Mouse (Mus musculus) kidney, postnatal 4 days (tissue): Measurements from ENCODE around the gene Cdh15.

Experiments
- DNase-seq, 2 experiments: peaks; one replicate each; pipeline ENCODE4 v3.0.0; 2021; ENCODE audit warnings: mixed read lengths in 2 of 2

The Cdh15 gene

GRCm38 (mm10) chr8:122897200-122897599 is 49.4 kb downstream of the Cdh15 start:
- DNase-seq: no peak

DNA sequence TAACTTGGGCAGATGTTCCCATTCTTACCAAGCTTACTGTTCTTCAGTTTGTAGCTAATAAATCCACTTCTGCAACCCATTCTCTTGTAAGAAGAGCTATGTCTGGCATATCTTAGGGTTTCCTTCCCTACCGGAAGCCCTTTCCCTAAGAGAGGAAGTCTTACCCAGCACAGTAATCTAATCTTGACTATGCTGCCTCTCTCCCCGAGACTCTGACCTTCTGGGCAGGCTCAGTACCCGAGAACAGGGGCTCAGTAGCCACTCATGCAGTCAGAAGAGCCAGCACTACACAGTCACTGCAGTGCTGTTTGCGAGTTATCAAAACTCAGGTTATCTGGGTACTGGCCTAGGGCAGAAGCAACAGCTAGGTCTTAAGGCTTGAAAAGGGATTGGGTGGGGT is 50.3 kb downstream of the Cdh15 start:
- DNase-seq: no peak

- no peak for DNase-seq
Measured at GRCm38 (mm10) chr8:122898473-122898872, 50.7 kb downstream of the Cdh15 start.

DNA sequence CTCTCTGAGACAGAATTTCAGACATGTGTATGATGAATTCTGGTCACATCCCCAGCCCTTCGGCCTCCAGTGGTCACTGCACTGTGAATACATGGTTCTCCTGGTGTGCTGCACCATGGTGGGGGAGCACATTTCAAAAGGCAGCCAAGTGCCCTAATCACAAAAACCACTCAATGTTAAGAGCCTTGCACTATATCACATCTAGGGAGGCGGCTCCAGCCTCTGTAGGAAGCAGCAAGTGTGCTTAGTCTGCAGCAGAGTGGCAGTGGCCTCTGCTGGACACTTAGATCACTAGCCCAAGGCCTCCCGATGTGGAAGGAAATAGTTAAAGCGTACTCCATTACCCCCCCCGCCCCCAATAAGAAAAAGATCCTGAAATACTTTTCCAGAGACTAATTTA is 51.3 kb downstream of the Cdh15 start:
- no peak for DNase-seq

- DNase-seq: no peak
Measured at GRCm38 (mm10) chr8:122901476-122901875, 53.7 kb downstream of the Cdh15 start.

DNA sequence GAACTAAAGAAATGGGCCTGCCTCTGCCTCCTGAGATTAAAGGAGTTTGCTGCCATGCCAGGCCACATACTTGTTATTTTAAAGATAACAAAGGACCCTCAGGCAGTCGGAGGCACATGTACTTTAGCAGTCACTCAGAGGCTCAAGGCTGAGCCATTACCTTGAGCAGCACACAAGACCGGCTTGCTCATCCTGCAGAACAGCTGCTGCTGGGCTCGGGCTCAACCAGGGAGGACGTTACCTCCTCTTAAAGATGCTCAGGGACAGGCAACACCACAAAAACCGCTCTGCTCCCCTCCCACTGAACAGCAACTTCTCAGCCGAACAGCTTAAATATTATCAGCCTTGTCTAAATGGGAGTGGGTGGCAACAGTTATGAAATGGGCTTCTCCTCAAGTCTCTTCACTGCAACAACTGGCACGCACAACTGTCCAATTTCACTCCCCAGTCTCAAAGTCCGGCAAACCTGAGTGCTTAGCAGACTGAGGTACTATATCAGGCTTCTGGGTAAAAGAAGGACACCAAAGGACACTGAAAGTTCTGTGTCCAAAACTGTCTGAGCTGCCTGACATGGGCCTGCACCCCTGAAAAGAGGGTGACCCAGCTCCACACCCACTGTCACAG is 54.2 kb downstream of the Cdh15 start:
- no peak for DNase-seq

DNA sequence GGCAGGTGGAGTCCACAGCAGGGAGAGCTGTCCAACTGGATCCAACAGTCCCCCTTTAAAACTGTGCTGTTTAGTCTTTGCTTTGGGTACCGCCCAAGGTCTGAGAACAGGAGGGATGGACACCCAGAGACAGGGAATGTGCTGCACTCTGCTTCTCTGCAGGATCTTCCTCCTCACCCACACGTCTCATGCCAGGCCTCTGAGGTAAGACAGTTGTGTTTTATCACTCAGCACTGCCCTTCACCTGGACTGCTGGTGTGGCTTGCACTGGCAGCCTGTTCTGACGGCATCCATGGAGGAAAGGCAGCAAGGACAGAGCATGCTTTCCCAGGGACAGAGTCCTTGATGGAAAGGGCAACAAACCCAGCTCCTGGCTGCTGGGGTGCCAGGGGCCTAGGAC is 54.8 kb downstream of the Cdh15 start:
- no peak for DNase-seq

DNA sequence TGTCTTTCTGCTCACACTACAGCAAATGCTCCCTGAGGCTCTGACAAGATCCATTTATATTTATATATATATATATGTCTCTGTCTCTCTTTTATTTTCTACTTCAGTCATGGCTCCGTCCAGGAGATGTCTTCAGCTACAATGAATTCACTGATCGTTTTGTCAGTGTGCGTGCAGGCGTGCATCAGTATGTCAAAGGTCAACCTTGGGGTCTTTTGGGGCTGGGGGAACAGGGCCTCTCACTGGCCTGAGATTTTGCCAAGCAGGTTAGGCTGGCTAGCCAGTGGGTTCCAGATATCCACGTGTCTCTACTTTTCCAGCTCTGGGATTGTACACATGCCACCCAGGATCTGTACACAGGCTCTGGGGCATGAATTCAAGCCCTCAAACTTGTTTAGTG is 55.2 kb downstream of the Cdh15 start:
- DNase-seq: no peak

GRCm38 (mm10) chr8:122904496-122904895 is 56.7 kb downstream of the Cdh15 start:
- no peak for DNase-seq

DNA sequence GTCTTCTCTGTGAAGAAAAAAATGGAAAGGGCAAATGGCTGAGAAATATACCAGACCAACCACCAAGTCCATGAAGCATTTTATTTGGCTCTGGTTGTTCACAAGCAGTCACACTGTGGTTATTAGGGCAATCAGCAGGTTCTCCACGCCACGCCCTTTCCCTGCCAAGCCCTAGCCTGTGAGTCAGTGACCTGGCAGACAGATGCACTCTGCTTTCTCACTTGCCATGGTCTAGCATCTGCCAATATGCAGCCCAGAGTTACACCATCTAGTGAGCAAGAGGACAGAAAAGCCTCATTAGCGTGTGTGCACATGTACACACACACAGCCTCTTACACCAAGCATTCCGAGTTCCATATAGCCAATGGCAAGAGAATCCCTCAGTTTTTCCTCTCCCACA is 57.6 kb downstream of the Cdh15 start:
- no peak for DNase-seq

DNA sequence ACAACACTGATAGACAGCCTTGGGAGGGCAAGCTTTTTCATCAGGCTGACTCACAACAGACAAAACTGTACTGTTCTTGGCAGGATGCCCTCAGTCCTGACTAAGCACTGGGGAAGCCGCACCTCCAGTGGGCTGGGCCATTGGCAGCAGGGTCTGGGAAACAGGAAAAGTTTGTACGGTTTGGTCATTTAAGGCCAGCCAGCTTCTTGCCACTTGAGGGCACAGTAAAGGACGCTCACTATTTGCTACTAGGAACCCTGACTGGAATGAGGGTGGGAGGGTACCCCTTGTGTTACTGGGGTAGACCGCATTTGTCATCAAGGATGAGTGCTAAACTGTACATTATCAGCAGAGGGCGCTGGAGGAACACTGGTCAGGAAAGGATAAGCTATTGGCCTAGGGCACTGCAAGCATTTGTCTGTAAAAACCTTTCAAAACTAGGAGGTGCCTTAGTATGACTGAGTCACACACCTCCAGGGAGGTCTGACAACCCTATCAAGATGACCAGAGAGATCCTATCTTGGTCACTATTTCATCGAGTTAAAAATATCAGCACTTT is 58.8 kb downstream of the Cdh15 start:
- peak; percentile 81 to 85 for DNase-seq

GRCm38 (mm10) chr8:122912150-122912549 is 64.4 kb downstream of the Cdh15 start:
- DNase-seq: no peak

DNA sequence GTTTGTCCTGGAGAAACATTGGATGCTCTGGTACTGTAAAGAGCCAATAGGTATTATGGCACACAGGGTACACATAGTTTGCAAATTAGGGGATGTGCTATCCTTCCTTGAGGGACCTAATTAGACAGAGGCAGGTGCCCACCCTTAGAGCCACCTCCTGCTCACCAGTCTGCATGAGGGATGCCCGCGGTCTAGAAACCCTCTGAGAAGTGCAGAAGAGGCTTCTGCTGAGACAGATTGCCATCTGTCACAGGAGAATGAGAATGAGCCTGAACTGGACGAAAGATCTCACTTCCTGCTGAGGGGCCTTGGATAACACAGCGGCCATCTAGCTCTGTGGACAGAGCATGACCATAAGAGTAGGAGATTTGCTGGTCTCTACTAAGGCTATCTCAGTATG is 65.1 kb downstream of the Cdh15 start:
- no peak for DNase-seq

DNA sequence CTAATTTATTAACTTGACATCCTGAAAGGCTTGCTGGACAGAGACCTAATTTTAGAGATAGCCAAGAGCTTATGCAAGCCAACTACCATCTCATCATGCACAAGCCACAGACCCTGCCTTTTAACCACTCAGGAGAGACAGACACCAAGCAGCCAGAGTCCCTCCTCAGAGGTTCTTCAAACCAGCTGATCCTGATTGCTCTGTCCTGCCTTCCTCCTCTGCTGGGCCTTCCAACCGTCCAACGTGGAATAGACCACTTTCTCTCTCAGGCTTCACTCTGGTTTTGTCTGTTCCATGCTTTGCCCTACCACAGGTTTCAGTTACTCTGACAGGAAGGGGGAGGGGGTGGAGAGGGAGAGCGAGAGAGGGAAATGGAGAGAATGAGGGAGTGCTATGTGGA is 69.0 kb downstream of the Cdh15 start:
- DNase-seq: no peak
